Mouse (Mus musculus): ENCODE measurements around the gene Ints13.
"Not testable (repeated sequence)": the region's sequence is repeated elsewhere in the genome, so short reads cannot be mapped to it uniquely, and the experiment has no call there.

Ints13 gene

DNA sequence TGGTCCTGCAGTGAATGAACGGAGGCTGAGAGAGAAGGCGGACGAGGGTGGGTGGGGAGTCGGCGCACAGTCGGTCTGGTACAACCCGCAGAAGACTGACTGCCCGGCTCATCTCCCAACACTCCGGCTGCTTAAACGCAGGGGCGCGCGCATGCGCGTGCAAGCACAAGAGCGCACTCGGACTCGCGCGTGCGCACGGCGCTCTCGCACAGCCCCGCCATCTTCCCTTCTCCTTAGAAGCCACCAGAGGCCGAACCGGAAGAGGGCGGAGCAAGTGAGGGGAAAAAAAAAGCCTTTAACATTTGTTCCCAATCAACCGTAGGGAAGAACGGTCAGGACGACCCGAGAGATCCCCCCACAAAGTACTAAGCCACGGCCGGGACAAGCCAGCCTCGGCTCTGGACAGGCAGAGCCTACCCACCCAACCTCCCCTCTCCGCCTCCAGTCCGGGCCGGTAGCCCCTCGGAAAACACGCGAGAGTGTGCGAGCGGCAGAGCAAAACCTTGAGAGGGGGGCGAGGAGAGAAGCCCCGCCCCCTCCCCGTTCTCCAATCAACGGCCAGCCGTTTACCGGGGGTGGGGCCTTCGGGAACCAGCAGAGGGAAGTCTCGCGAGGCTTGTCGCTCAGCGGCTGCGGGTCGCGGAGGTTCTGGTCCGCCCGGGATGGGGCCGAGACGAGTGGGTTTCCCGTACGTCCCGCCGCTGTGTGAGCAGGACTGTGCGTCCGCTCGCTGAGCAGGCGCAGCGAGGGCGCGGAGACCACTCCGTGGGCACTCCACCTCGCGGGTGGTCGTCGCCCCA lies at the start of gene Ints13:
Gene Ints13 (minus strand): TSS at position 526 of the 800 bp plus-strand sequence.
- DNase-seq (ENCODE audit: low spot score in 2 of 2) = peak; percentile 96

DNA sequence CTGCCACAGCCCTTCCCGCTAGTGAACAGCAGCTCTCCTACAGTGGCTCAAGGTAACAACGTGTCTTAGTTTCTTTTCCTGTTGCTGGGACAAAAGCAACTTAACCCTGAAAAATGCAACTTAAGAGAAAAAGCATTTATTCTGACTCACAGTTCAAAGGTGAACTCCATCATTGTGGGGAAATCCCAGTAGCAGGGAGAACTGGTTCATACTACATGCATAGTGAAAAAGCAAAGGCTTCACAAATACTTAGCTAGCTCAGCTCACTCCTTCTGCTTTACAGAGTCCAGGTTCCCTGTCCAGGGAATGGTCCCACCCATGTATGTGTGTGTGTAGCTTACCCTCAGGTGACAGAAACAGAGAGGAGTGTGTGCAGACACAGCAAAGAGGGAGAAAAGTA lies 39.0 kb upstream of the Ints13 start:
- DNase-seq (ENCODE audit: low spot score in 2 of 2) = no peak

DNA sequence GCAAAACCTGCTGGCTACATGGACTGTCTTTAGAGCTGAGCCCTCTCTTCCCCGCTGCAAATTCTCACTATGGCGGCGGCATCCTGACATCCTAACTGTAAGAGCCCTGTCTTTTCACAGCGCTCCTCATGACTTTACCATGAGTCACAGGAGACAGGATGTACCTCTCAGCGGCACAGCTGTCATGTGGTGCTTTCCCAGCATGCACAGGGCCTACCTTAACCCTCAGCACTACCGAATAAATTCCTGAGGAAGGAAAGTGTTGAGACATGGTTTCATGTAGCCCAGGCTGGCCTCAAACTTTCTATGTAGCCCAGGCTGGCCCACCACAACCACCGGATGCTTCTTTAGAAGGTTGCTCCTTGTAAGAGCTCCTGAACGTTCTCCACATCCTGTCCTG lies 38.3 kb upstream of the Ints13 start:
- no peak for DNase-seq (ENCODE audit: low spot score in 2 of 2)

DNA sequence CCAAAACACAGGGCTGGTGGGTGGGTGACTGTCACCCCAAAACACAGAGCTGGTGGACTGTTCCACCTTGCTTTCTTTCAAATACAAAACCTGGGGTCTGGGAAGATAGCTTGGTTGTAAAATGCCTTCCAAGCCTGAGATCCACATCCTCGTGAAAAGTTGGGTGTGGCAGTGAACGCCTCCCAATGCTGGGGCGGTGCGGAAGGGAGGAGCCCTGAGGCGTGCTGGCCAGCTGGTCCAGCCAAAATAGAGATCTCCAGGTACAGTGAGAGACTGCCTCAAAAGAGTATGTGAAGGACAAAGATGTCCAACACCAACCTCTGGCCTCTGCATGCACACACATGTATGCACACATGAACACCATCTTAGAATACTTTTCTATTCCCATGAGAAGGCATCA lies 36.9 kb upstream of the Ints13 start:
- no peak for DNase-seq (ENCODE audit: low spot score in 2 of 2)

DNA sequence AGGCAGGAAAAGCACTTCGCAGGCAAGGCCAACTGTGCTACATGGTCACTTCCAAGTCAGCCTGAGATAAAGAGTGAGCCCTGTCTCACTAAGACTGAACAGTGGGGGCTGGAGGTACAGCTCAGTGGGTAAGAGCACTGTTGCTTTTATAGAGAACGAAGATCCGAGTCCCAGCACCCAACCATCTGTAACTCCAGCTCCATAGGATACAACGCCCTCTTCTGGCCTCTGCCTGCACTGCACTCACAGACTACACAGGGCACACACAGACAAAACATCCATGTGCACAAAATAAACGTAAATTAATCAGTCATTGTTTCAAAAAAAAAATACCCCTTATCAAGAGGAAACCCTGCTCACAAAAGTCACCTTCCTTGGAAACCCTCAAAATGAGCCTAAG lies 36.3 kb upstream of the Ints13 start:
- no peak for DNase-seq (ENCODE audit: low spot score in 2 of 2)

DNA sequence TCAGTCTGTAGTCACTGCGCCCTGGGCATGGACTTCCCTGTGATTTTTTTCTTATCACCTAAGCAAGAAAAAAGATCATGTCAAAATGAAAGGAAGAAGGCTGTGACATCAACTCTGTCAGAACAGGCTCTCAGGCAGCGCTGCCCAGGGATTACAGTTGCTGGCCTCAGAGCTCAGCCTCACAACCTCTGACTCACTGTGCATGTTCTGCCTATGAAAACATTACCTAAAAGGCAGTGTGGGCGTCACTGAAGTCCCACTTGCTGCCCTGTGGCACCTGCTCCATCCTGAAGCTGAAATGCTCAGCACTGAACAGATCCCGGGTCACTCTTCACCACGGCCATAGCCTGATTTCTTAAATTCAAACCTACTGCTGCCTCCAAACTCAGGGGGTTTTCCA lies 35.1 kb upstream of the Ints13 start:
- DNase-seq (ENCODE audit: low spot score in 2 of 2) = no peak

DNA sequence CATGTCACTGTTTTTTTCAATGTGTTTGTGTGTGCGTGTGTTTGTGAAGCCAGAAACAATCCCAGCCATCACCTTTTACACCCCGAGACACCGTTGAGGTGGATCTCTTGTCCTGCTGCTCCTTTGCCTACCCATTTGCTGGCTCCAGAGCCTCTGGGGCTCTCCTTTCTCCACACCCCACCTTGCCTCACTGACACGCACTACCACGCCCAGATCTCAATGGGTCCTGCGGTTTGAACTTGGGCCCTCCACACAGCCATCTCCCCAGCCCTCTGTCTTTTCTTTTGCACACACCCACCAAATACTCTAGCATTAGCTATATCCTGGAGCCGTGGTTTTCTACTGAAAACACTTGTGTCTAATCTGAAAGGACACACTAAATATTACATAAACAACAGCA lies 34.3 kb upstream of the Ints13 start:
- DNase-seq (ENCODE audit: low spot score in 2 of 2) = no peak

DNA sequence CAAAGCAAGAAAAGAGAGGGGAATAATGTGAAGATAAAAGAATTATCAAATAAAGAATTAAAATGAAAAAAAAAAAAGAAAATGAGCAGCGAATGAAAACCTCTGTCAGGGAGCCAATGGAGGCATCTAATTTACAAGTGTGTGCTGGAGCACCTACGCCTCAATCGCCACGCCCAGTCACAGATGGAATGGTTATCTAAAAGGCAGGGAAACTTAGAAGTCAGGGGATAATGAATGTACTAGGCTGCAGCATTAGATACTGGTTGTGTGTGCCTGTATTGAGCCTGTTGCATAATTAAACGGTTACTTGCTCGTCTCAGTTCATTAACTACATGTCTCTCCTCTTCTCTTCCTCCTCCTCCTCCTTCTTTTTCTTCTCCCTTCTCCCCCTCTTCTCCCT lies 33.8 kb upstream of the Ints13 start:
- DNase-seq (ENCODE audit: low spot score in 2 of 2) = no peak

DNA sequence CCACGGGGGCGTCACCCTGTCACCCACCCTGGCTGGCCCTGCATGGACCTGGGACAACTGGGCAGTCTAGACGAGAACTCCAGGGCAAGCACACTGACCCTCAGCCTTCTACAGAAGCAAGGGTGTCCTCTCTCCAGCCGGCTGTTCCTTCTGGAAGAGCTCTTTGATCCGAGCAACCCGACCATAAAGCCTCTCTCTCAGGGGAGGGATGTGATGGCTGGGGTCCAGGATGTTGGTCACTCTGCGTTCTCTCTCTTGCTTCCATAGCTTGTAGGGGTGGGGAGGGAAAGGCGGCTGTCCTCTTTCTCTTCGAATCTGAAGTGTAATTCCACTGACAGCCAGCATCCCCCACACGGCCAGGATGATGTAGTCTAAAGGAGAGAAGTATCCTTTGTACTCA lies 26.0 kb upstream of the Ints13 start:
- no peak for DNase-seq (ENCODE audit: low spot score in 2 of 2)

DNA sequence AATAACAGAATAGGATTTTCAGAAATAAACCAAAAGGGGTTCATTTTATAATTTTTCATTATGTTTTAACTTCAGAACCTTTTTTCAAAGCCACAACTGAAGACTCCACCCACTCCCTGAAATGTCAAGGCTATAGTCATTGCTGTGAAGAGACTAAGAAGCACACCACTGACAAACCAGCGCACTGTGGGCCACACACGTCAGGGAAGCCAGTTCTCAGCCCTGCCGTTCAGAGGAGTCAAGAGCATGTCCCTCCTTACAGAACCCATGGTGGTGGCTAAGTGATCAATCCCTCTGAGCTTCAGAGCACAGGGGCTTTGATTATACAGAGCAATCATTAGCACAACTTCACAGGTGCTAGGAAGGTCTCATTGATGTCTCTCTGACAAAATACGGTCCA lies 25.0 kb upstream of the Ints13 start:
- DNase-seq (ENCODE audit: low spot score in 2 of 2) = no peak

DNA sequence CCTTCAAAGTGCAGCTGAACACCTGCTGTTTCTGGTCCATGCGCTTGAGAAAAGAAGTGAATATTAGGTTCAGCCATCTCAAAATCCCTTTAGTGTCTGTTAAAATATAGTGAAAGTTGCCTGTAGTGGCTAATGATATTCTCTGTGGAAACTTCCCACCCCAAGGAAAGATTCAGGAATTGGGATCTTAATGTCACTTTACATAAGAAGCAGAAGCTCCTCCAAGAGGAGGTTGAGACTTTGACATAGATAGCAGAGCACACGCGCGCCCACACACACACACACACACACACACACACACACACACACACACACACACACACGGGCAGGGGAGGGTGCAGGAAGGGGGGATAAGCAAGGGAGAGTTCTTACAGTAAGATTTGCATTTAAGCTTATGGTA lies 7.5 kb upstream of the Ints13 start:
- no peak for DNase-seq (ENCODE audit: low spot score in 2 of 2)

DNA sequence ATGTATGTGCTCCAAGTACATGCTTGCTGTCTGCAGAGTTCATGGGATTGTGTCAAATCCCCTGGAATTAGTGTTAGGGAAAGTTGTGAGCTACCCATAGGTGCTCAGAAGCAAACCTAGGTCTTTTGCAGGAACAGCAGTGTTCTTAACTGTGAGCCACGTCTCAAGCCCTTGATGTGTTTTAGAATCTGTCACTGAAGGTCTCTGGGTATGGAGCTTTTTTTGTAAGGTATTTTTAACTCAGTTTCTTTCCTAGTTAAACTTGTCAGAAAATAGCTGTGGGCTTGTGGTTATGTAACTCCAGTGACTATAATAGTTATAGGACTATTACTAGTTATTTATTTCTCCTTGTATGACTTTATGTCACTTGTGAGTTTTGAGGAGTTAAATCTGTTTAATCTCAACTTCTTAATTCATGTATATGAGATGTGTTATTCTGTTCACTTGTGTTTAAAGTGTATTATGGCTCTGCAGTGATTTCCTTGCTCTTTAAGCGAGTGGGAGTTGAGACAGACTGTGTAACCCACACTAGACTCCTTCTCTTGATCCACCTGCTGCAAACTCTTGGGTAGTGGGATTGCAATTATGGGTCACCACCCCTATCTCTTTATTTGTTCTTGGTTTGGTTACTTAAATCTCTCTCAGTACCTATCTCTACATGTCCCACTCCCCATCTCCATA lies 5.9 kb upstream of the Ints13 start:
- DNase-seq (ENCODE audit: low spot score in 2 of 2) = no peak

DNA sequence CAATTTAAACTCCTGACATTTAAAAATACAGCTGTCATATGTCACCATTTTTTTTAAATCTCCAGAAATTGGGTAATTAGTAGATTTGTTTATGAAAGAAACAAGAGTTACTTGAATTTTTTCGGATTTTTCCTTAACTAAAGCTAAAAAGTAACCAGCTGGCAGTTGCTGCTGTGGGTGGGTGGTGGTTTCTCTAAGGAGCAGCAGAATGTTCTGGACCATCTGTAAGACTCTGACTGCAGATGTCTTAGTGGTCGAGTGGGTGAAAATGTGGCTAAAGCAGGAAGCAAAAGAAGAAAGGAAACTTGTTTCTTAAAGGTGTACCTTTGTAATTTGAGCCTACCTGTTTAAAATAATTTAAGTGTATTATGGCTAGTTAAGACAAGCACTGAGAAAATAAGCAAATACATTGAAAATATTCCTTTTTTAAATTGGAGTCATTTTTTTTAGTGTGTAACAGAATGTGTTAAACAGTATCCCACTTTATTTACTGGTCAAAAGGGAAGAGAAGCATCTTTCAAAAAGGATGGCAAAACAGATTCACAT lies 2.8 kb upstream of the Ints13 start:
- DNase-seq (ENCODE audit: low spot score in 2 of 2) = peak; percentile 60 to 71

DNA sequence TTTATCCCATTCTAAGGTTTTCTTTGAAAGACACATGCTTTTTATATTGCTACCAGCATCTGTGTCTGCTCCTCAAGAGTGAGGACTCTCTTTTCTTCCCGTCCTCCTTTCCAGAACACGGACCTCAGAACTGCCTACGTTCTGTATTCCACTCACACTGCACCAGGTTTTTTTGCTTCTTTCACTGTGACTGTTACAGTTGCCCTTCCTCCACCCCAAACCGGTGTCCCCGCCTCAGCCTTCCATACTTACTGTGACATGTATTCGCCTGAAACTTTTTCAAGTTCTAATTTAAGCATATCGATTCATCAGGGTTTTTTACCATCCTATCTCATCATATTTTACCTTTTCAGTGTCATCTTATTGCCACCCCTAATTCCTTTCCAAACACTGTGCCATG lies 951 bp upstream of the Ints13 start:
- peak; percentile 26 to 39 for DNase-seq (ENCODE audit: low spot score in 2 of 2)

DNA sequence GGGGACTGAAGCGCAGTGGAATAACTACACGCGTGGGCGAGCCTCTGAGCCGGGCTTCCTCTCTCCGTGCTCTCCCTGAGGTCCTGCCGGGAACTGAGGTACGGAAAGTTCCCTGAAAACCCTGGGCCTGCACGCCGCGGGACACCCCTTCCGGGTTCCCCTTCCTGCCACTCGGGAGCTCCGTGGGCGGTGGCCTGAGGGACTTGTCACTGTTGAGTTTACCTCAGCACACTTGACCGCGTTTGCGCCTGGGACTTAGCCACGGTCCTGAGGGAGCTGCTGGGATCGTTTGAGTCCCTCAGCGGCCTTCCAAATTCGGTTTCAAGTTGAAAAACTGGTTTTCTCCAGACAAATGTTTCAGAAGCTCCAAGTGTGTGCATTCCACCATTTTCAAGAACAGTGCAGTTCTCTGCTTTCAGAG lies 486 bp upstream of the Ints13 start:
- no peak for DNase-seq (ENCODE audit: low spot score in 2 of 2)

DNA sequence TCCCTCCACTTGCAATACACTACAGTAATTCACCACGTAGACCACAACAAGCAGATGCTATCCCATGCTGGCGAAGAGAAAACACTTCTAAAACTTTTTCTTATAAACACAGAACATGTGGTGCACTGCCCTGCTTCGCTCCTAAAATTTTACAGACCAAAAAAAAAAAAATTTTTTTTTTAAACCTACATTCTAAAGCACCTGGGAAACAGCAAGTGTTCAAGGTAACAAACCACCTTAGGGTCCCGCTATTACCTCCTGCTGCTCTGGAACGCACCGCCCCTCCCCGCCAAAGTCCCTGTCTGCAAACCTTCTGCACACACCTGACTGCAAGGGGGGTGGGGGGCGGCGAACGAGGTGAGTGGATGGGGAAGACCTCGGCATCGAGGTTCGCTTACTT lies 732 bp downstream of the Ints13 start, which contains the start of gene Fgfr1op2:
Gene Fgfr1op2 (plus strand): TSS at position 301 of the 400 bp plus-strand sequence.
- no peak for DNase-seq (ENCODE audit: low spot score in 2 of 2)

DNA sequence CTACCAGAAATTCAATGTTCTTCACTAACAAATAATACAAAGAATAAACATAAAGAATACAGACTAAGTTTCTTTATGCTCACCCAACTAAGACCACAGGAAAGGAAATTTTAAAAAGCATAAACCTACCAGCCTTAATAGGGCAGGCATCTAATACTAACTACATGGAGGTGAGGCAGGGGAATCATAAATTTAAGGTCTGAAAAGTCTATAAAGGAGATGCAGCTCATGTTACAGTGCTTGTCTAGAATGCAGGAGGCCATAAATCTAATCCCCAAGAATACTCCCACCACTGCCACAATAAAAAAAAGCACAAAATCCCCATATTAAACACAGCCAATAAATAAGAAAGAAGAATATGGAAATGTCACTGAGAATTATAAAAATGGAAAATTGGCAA lies 5.6 kb downstream of the Ints13 start:
- DNase-seq (ENCODE audit: low spot score in 2 of 2) = no peak

DNA sequence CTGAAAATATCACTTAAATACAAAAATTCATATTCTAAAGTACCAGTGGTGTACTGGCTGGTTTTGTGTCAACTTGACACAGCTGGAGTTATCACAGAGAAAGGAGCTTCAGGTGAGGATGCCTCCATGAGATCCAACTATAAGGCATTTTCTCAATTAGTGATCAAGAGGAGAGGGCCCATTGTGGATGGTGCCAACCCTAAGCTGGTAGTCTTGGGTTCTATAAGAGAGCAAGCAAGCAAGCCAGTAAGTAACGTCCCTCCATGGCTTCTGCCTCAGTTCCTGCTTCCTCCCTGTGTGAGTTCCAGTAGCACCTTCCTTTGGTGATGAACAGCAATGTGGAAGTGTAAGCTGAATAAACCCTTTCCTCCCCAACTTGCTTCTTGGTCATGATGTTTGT lies 15.2 kb downstream of the Ints13 start:
- not testable (repeated sequence) for DNase-seq (ENCODE audit: low spot score in 2 of 2)

DNA sequence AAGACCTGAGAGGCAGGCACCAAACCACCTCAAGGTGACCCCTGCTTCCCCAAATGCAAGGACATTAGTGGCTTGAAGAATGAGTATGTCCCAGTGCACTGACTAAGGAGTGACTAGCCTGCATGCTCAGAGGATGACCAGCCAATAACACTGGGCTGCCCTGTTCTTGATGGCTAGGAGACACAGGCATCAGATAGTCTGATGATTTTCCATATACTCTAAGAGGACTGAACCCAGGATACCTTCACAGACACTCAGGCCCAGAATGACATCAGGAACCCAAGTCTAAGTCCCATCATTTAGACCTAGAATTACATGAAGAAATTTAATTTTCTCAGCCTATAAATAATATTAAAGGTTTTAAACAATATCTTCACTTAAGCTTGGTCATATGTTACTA lies 26.3 kb downstream of the Ints13 start:
- no peak for DNase-seq (ENCODE audit: low spot score in 2 of 2)

DNA sequence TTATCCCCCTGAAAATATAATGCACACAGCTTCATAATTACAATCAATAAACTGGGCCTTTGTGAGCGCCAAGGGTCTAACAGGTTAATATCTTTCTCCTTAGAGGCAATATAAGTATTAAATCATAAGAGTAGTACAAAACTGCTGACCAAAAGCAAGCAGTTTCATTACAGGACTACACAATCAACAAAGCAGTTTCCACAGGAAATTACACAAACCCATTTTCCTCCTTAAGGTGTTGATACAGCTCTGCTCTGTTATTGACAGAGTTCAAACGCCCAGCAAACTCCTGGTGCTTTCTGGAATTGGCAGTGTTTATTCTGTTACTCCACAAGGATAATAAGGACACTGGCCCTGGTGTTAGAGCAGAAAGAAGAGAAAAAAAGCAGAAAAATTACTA lies 27.2 kb downstream of the Ints13 start:
- DNase-seq (ENCODE audit: low spot score in 2 of 2) = no peak

DNA sequence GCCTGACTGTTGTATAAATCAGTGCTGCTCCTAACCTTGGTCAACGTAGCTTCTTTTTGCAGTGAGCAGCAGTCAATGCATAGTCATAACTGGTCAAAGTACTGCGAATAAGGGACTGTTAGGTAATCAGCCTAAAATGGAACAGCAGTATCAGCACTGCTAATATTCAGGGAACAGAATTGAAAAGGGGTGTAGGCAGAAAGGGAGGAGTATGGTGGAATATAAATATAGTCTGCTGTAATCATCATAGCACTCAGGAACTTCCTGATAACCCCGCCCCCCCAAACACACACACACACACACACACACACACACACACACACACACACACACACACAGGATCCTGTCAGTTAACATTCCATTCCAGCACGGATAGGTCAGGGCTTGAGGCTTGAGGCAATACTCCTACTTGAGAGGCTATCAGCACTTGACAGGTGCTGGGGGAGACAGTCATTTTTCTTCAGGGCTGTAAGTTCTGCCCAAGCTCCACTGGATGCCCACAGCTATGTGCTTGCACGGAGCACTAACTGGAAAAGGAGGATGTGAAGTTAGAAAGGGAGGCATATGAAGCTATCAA lies 32.3 kb downstream of the Ints13 start:
- DNase-seq (ENCODE audit: low spot score in 2 of 2) = no peak

DNA sequence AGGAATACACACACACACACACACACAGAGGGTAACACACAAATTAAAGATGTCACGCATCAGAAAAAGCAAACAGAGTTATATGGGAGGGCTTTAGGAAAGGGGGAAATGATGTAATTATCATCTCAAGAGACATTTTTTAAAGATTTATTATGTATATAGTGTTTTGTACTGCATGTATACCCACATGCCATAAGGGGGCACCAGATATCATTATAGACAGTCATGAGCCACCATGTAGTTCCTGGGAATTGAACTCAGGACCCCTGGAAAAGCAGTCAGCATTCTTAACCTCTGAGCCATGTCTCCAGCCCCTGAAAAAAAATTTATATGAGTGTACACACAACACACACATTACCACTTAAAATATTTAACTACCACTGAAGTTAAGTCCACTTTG lies 33.0 kb downstream of the Ints13 start:
- no peak for DNase-seq (ENCODE audit: low spot score in 2 of 2)

DNA sequence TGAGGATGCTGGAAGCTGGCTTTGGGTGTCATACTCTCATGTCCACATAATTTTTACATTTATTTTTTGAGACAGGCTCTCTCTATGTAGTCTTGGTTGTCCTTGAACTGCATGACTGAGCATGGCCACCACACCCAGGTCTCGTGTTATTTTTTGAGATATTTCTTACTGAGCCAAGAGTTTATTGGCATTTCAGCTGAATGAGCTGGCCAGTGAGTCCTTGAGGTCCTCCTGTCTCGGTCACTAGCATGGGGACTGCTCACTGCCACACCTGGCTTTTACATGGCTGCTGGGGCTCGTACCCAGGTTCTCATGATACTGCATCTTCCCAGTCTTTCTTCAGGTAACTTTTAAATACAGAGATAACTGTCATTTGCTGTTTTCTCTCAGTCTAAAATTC lies 37.2 kb downstream of the Ints13 start:
- DNase-seq (ENCODE audit: low spot score in 2 of 2) = no peak
